Mouse (Mus musculus) intestine, embryonic 14.5 days (tissue): ENCODE data around the gene Zfp866. TPM values are rescaled to one million over a fixed set of nuclear protein-coding genes. Genes with fewer than 3 reads are reported as not detected.

Source experiments
- ATAC-seq: fragments of 200-750 bp; cut with Nextera tagmentation; replicated peaks from 2 replicates; pipeline ENCODE4 v1.8.0; 2017; ENCODE audit warnings: low read depth, moderate number of reproducible peaks, moderate TSS enrichment, moderate library complexity; ENCODE audit not compliant: low FRiP score, low TSS enrichment
- DNase-seq: peaks from one replicate; pipeline ENCODE4 v3.0.0-alpha.2; 2018; ENCODE audit warnings: low spot score
- H3K27ac ChIP-seq: fragments of 300-500 bp; sonication (generic); 2 replicates; pipeline ENCODE4 v1.5.1; 2014; ENCODE audit warnings: low read depth, mild to moderate bottlenecking, control low read depth
- H3K27me3 ChIP-seq: fragments of 300-500 bp; sonication (generic); replicated peaks from 2 replicates; pipeline ENCODE4 v1.6.1; 2014; ENCODE audit warnings: low read length, control low read depth; ENCODE audit not compliant: control insufficient read depth, insufficient read depth
- H3K36me3 ChIP-seq: fragments of 300-500 bp; sonication (generic); 2 replicates; pipeline ENCODE4 v1.6.1; 2014; ENCODE audit warnings: low read length, control low read depth; ENCODE audit not compliant: control insufficient read depth, insufficient read depth
- H3K4me1 ChIP-seq: fragments of 300-500 bp; sonication (generic); replicated peaks from 2 replicates; pipeline ENCODE4 v1.6.1; 2014; ENCODE audit warnings: low read length, control low read depth, mixed read lengths; ENCODE audit not compliant: control insufficient read depth, insufficient read depth
- H3K4me2 ChIP-seq: fragments of 300-500 bp; sonication (generic); 2 replicates; pipeline ENCODE4 v1.6.1; 2014; ENCODE audit warnings: low read length
- H3K4me3 ChIP-seq: fragments of 300-500 bp; sonication (generic); 2 replicates; pipeline ENCODE4 v1.5.1; 2014; ENCODE audit warnings: low read depth, low read length, control low read depth, mixed read lengths
- H3K9ac ChIP-seq: fragments of 300-500 bp; sonication (generic); 2 replicates; pipeline ENCODE4 v1.6.1; 2014; ENCODE audit warnings: mild to moderate bottlenecking, low read length
- H3K9me3 ChIP-seq: fragments of 300-500 bp; sonication (generic); 2 replicates; pipeline ENCODE4 v1.6.1; 2016; ENCODE audit warnings: low read length, control low read depth; ENCODE audit not compliant: control insufficient read depth
- WGBS: fragments of 180-500 bp; shearing (Covaris S2); extraction: QIAGEN DNeasy Blood & Tissue Kit; methylation state at CpG from one replicate; pipeline ENCODE4 v1.1.7; 2014; 5-methylcytosine and 5-hydroxymethylcytosine counted together
- polyA plus RNA-seq: library from polyadenylated mRNA; unstranded; fragments of >200 nt; fragmentation: Nextera tagmentation; extraction: Ambion mirVana; gene quantifications from 2 replicates; pipeline ENCODE4 v1.2.1, GENCODE M21; 2014

The Zfp866 gene
- polyA plus RNA-seq, 1 experiment from 2014 or later, result 27.4 TPM

DNA sequence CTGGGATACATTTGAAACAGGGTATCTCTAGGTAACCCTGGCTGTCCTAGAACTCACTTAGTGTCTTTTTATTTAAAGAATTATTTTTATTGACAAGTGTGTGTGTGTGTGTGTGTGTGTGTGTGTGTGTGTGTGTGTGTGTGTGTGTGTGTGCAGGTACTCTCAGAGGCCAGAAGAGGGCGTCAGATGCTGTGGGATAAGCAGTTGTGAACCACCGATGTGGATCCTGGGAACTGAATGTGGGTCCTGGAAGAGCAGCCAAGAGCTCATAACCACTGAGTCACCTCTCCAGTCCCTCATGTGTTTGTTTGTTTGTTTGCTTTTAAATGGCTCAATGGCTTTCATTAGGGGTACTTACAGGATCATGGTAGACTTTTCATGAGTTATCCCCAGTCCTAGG lies 23.9 kb upstream of the Zfp866 start:
- H3K9ac ChIP-seq, result no peak overlapping the region
- no peaks in the 10 kb centered on the region for H3K4me1 ChIP-seq
- H3K4me3 ChIP-seq, result no peak overlapping the region
- H3K9me3 ChIP-seq, result no peaks in the 10 kb centered on the region
- no peak overlapping the region for H3K4me2 ChIP-seq
- peaks cover 27% of the 10 kb centered on the region for H3K36me3 ChIP-seq
- no peak for DNase-seq
- no peaks in the 10 kb centered on the region for H3K27me3 ChIP-seq
- no peak overlapping the region for H3K27ac ChIP-seq
- ATAC-seq, result no peak
- 85% methylated on average over 2 of the region's 2 CpGs for WGBS

DNA sequence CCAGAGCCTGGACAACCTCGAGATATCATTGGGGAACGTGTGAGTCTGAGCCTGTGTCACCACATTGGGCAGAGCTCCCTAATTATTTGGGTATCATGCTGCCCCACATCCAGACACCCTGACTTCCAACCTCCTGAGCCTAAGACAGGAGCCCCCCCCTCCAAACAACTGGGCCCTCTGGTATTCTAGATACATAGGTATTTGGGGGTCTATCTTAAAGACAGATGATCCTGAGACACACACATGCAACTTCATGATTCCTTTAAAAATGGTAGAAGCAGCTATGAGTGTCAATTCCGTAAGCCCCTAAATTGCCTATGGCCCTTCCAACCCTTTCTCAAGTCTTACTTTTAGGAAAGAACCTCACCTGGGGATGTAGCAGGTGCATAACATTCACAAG lies 18.8 kb upstream of the Zfp866 start:
- no peak overlapping the region for H3K4me2 ChIP-seq
- no peaks in the 10 kb centered on the region for H3K27me3 ChIP-seq
- no peak overlapping the region for H3K4me3 ChIP-seq

DNA sequence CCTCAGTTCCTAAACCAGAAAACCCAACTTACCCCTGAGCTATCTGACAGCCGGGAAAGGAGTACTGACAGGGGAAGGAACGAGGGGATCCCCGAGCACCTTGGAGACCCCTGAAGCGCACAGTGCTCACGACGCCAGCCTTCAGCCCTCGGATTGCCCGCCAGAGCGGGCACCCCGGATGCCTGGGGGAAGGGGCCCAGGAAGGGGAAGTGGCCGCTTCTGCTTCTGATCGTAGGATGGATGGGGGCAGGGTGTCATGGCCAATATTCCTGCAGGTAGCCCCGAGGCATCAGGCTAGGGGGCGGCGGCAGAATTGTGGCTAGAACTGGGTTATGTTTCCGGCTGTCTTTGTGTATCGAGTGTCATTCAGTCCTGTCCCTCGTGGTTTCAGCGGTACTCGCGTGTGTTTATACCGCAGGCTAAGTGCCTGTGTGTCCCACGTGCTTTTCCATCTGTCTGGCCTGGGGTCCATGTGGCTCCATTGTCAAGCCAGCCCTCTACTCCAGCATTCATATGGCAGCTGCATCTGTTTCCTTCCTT lies 18.0 kb upstream of the Zfp866 start:
- Histone ChIP-seq H3K36me3 (peaks cover 46% of the 10 kb centered on the region), H3K9me3 (no peaks in the 10 kb centered on the region), H3K27me3 (no peaks in the 10 kb centered on the region), H3K27ac (no peak overlapping the region), H3K4me3 (peak overlapping the region; percentile 56), H3K9ac (peak overlapping the region; percentile 64), H3K4me1 (peaks cover 6% of the 10 kb centered on the region; the same call in 1 of the 2 replicates), H3K4me2 (peak overlapping the region; percentile 93)
- peak; percentile 44; the same call in 1 of the 2 replicates for ATAC-seq
- DNase-seq, result peak; percentile 65
- WGBS, result 2% methylated on average over 23 of the region's 23 CpGs

More for the DNA sequence above, 18.8 kb upstream of the Zfp866 start:
- ATAC-seq (no peak), DNase-seq (no peak)
- WGBS, result 46% methylated on average over 3 of the region's 3 CpGs
- H3K4me1 ChIP-seq, result peaks cover 6% of the 10 kb centered on the region; the same call in 1 of the 2 replicates
- H3K36me3 ChIP-seq, result peaks cover 40% of the 10 kb centered on the region
- H3K9me3 ChIP-seq, result no peaks in the 10 kb centered on the region
- H3K9ac ChIP-seq, result no peak overlapping the region
- no peak overlapping the region for H3K27ac ChIP-seq

DNA sequence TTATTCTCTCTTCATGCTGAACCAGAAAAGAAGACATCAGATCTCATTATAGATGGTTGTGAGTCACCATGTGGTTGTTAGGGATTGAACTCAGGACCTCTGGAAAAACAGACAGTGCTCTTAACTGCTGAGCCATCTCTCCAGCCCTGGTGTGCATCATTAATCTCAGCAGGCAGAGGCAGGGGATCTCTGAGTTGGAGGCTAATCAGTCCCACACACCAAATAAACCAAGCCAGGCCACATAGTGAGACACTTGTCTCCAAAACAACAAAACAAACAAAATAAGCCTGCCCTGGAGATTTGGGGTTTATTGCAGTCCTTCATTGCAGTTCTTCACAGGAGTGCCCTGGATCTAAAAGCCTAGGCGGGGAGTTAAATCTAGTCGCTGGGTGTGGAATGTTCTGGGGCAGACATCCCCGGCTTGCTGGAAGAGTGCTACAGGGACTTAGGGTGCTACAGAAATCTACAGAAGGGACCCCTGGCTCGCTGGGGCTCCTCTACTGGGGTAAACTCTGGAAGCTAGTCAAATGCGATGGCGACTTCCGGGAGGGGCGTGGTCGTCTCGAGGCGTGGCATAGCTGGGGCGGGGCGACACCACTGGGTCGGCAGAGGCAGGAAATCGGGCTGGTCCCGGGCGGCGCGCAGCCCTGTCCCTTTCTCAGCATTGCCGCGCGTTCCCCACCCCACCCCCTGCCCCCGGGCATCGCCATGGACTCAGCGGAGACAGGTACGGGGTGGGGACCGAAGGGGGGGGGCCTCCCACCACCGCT lies 17.3 kb upstream of the Zfp866 start, which contains the start of gene Gmip:
TSS of gene Gmip (plus strand) at position 586 of the 770 bp plus-strand sequence.
- H3K27ac ChIP-seq, result no peak within 1 kb of the TSS
- 7% methylated on average over 28 of the region's 28 CpGs for WGBS

DNA sequence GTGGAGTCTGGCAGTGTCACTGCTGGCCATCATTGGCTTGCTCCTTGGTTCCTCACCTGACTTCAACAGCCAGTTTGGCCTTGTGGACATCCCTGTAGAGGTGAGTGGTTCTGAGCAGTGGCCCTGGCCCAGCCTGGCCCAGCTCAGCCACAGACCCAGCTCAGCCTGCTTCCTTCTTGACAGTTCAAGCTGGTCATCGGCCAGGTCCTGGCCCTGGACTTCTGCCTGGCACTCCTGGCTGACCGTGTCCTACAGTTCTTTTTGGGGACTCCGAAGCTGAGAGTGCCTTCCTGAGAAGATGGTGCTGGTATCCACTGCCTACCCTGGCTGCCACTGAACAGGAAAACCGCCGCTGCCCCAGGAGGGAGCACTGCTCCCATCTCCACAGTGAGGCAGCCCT lies 16.3 kb upstream of the Zfp866 start:
- H3K4me1 ChIP-seq, result peaks cover 6% of the 10 kb centered on the region; the same call in 1 of the 2 replicates
- no peak overlapping the region for H3K4me3 ChIP-seq
- no peak overlapping the region for H3K27ac ChIP-seq
- no peak overlapping the region for H3K4me2 ChIP-seq
- ATAC-seq (no peak), DNase-seq (no peak)
- 95% methylated on average over 5 of the region's 5 CpGs for WGBS
- H3K27me3 ChIP-seq, result no peaks in the 10 kb centered on the region
- H3K9ac ChIP-seq, result no peak overlapping the region
- H3K36me3 ChIP-seq, result peaks cover 56% of the 10 kb centered on the region
- no peaks in the 10 kb centered on the region for H3K9me3 ChIP-seq

More for the DNA sequence above, 17.3 kb upstream of the Zfp866 start, which contains the start of gene Gmip:
- ATAC-seq (peak; percentile 73), DNase-seq (peak; percentile 93)
- H3K27me3 ChIP-seq, result no peaks in the 10 kb centered on the region
- H3K9me3 ChIP-seq, result no peaks in the 10 kb centered on the region
- H3K4me3 ChIP-seq, result peak within 1 kb of the TSS; percentile 56
- H3K36me3 ChIP-seq, result peaks cover 46% of the 10 kb centered on the region
- H3K4me2 ChIP-seq, result peak within 1 kb of the TSS; percentile 93
- H3K9ac ChIP-seq, result peak within 1 kb of the TSS; percentile 64
- H3K4me1 ChIP-seq, result peaks cover 6% of the 10 kb centered on the region; the same call in 1 of the 2 replicates

DNA sequence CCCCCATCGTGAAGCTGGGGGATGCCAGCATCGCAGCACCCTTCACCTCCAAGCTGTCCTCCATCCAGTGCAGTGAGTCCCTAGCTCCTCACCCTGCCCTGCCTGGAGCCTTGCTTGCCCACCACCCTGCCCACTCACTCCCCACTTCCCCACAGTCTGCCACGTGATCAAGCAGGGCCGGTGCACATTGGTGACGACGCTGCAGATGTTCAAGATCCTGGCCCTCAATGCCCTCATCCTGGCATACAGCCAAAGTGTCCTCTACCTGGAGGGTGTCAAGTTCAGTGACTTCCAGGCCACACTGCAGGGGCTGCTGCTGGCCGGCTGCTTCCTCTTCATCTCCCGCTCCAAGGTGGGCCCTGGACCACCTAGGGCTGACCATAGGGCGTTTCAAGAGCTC lies 14.5 kb upstream of the Zfp866 start:
- H3K27ac ChIP-seq, result no peak overlapping the region
- no peak for DNase-seq
- no peak overlapping the region for H3K4me2 ChIP-seq
- H3K9ac ChIP-seq, result no peak overlapping the region
- no peak for ATAC-seq
- 95% methylated on average over 9 of the region's 9 CpGs for WGBS
- H3K9me3 ChIP-seq, result no peaks in the 10 kb centered on the region
- H3K27me3 ChIP-seq, result no peaks in the 10 kb centered on the region
- peaks cover 72% of the 10 kb centered on the region for H3K36me3 ChIP-seq
- H3K4me1 ChIP-seq, result peaks cover 6% of the 10 kb centered on the region; the same call in 1 of the 2 replicates
- no peak overlapping the region for H3K4me3 ChIP-seq

DNA sequence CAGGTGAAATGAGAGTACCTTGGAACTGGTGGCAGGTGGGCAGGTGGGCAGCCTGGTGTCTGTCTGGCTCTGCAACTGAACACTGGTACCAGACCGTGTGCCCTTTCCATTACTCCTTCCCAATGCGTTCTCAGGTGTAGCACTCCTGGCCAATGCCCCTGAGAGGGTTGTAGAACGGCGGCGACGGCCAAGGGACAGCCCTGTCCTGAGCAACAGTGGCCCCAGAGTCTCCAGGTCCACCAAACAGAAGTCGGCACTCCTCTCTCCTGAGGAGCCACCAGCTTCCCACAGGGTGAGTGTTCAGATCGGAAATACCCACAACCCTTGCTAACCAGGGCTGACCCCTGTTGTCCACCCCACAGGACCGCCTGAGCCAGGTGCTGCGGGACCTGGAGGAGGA lies 14.1 kb upstream of the Zfp866 start:
- Histone ChIP-seq H3K27ac (no peak overlapping the region), H3K4me2 (no peak overlapping the region), H3K9me3 (no peaks in the 10 kb centered on the region), H3K27me3 (no peaks in the 10 kb centered on the region), H3K4me3 (no peak overlapping the region), H3K9ac (no peak overlapping the region), H3K4me1 (peaks cover 6% of the 10 kb centered on the region; the same call in 1 of the 2 replicates), H3K36me3 (peaks cover 76% of the 10 kb centered on the region)
- no peak for DNase-seq
- WGBS, result 96% methylated on average over 10 of the region's 10 CpGs
- no peak for ATAC-seq

DNA sequence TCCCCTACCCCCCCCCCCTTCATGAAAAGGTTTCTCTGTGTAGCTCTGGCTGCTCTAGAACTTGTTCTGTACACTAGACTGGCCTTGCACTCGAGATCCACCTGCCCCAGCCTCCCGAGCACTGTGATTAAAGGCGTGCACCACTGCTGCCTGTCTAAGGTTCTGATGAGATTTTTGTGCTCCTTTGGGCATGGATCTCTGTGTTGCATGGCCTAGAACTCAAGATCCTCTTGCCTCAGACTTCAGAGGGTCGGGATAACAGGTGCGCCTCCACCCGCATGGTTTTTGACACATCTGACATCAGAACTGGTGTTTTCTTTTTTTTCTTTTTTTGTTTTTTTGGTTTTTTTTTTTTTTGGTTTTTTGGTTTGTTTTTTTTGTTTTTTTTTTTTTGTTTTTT lies 13.6 kb upstream of the Zfp866 start:
- Histone ChIP-seq H3K4me3 (no peak overlapping the region), H3K27me3 (no peaks in the 10 kb centered on the region), H3K4me2 (no peak overlapping the region), H3K27ac (no peak overlapping the region), H3K4me1 (peaks cover 6% of the 10 kb centered on the region; the same call in 1 of the 2 replicates), H3K9ac (no peak overlapping the region), H3K36me3 (peaks cover 82% of the 10 kb centered on the region), H3K9me3 (no peaks in the 10 kb centered on the region)
- WGBS, result 91% methylated on average over 6 of the region's 6 CpGs
- ATAC-seq (no peak), DNase-seq (no peak)
